Mouse (Mus musculus): Measurements from ENCODE around the gene 4931409K22Rik. TPM values are rescaled to one million over a fixed set of nuclear protein-coding genes. Genes with fewer than 3 reads are reported as not detected.

4931409K22Rik gene
- polyA plus RNA-seq, 1 experiment from 2014 or later, result 0.18 TPM

GRCm38 (mm10) chr5:24534292-24534691 lies 22.3 kb downstream of the 4931409K22Rik start:
- H3K9me3 ChIP-seq, result no peaks in the 10 kb centered on the region
- no peak overlapping the region for H3K4me3 ChIP-seq
- H3K27ac ChIP-seq (replicated peaks), result no peak overlapping the region
- H3K9ac ChIP-seq, result no peak overlapping the region
- peaks cover 19% of the 10 kb centered on the region for H3K27me3 ChIP-seq
- WGBS, result 54% methylated on average over 5 of the region's 5 CpGs
- ATAC-seq (ENCODE audit: low FRiP score, low read depth), result no peak
- no peak overlapping the region for H3K4me2 ChIP-seq
- no peaks in the 10 kb centered on the region for H3K36me3 ChIP-seq
- H3K4me1 ChIP-seq (replicated peaks), result peaks cover 8% of the 10 kb centered on the region; the same call in 1 of the 2 replicates

- no peaks in the 10 kb centered on the region for H3K36me3 ChIP-seq
- no peak for ATAC-seq (ENCODE audit: low FRiP score, low read depth)
- H3K27ac ChIP-seq (replicated peaks), result no peak overlapping the region
- 49% methylated on average over 11 of the region's 11 CpGs for WGBS
- H3K27me3 ChIP-seq, result peaks cover 28% of the 10 kb centered on the region
- no peak overlapping the region for H3K4me3 ChIP-seq
- no peak overlapping the region for H3K4me2 ChIP-seq
- H3K9me3 ChIP-seq, result no peaks in the 10 kb centered on the region
- H3K4me1 ChIP-seq (replicated peaks), result peaks cover 8% of the 10 kb centered on the region; the same call in 1 of the 2 replicates
- no peak overlapping the region for H3K9ac ChIP-seq
Observed at GRCm38 (mm10) chr5:24533391-24533790, 23.2 kb downstream of the 4931409K22Rik start.

GRCm38 (mm10) chr5:24530042-24530689 lies 26.4 kb downstream of the 4931409K22Rik start:
- peaks cover 43% of the 10 kb centered on the region for H3K27me3 ChIP-seq
- no peak overlapping the region for H3K27ac ChIP-seq (replicated peaks)
- peaks cover 19% of the 10 kb centered on the region for H3K4me1 ChIP-seq (replicated peaks)

GRCm38 (mm10) chr5:24527780-24528179 lies 28.8 kb downstream of the 4931409K22Rik start:
- Histone ChIP-seq H3K4me2 (peak overlapping the region; percentile 96), H3K36me3 (no peaks in the 10 kb centered on the region), H3K9me3 (no peaks in the 10 kb centered on the region), H3K27ac (replicated peaks) (no peak overlapping the region), H3K27me3 (peaks cover 61% of the 10 kb centered on the region), H3K9ac (no peak overlapping the region), H3K4me3 (no peak overlapping the region), H3K4me1 (replicated peaks) (peaks cover 22% of the 10 kb centered on the region)
- no peak for ATAC-seq (ENCODE audit: low FRiP score, low read depth)
- 15% methylated on average over 6 of the region's 6 CpGs for WGBS

More at GRCm38 (mm10) chr5:24530042-24530689, 26.4 kb downstream of the 4931409K22Rik start:
- no peak overlapping the region for H3K4me3 ChIP-seq
- ATAC-seq (ENCODE audit: low FRiP score, low read depth), result peak; percentile 57
- no peak overlapping the region for H3K9ac ChIP-seq
- 16% methylated on average over 24 of the region's 24 CpGs for WGBS
- no peaks in the 10 kb centered on the region for H3K36me3 ChIP-seq
- H3K4me2 ChIP-seq, result 0 out of 2 replicates have a peak overlapping the region, but pooled peaks have one; percentile 1
- H3K9me3 ChIP-seq, result no peaks in the 10 kb centered on the region

GRCm38 (mm10) chr5:24526889-24527230 lies 29.7 kb downstream of the 4931409K22Rik start, which contains the start of gene Gbx1:
Gene Gbx1, minus strand, starts transcription at chr5:24527202.
- Histone ChIP-seq H3K27me3 (peaks cover 56% of the 10 kb centered on the region), H3K4me2 (peak within 1 kb of the TSS; percentile 96), H3K9ac (peak within 1 kb of the TSS; percentile 45), H3K9me3 (no peaks in the 10 kb centered on the region), H3K27ac (replicated peaks) (peak within 1 kb of the TSS; percentile 38; the same call in 1 of the 2 replicates), H3K4me1 (replicated peaks) (peaks cover 22% of the 10 kb centered on the region), H3K4me3 (peak within 1 kb of the TSS; percentile 52), H3K36me3 (no peaks in the 10 kb centered on the region)
- WGBS, result 1% methylated on average over 35 of the region's 49 CpGs
- ATAC-seq (ENCODE audit: low FRiP score, low read depth), result peak; percentile 15; the same call in 1 of the 2 replicates

- H3K27ac ChIP-seq (replicated peaks), result no peak overlapping the region; the same call in 1 of the 2 replicates
- H3K4me2 ChIP-seq, result peak overlapping the region; percentile 96
- peak overlapping the region; percentile 45 for H3K9ac ChIP-seq
- no peaks in the 10 kb centered on the region for H3K36me3 ChIP-seq
- peak; percentile 32 for ATAC-seq (ENCODE audit: low FRiP score, low read depth)
- H3K27me3 ChIP-seq, result peaks cover 56% of the 10 kb centered on the region
- peak overlapping the region; percentile 52 for H3K4me3 ChIP-seq
- H3K4me1 ChIP-seq (replicated peaks), result peaks cover 22% of the 10 kb centered on the region
- under 1% methylated on average over 59 of the region's 109 CpGs for WGBS
- no peaks in the 10 kb centered on the region for H3K9me3 ChIP-seq
Observed at GRCm38 (mm10) chr5:24526190-24526888, 30.3 kb downstream of the 4931409K22Rik start.

GRCm38 (mm10) chr5:24525360-24526189 lies 31.0 kb downstream of the 4931409K22Rik start:
- Histone ChIP-seq H3K27me3 (peaks cover 56% of the 10 kb centered on the region), H3K9me3 (no peaks in the 10 kb centered on the region)

GRCm38 (mm10) chr5:24524522-24524921 lies 32.1 kb downstream of the 4931409K22Rik start:
- Histone ChIP-seq H3K36me3 (no peaks in the 10 kb centered on the region), H3K9me3 (no peaks in the 10 kb centered on the region), H3K27me3 (peaks cover 55% of the 10 kb centered on the region), H3K27ac (replicated peaks) (no peak overlapping the region), H3K4me2 (peak overlapping the region; percentile 96), H3K9ac (no peak overlapping the region), H3K4me1 (replicated peaks) (peaks cover 22% of the 10 kb centered on the region), H3K4me3 (peak overlapping the region; percentile 52)
- WGBS, result 17% methylated on average over 4 of the region's 4 CpGs
- ATAC-seq (ENCODE audit: low FRiP score, low read depth), result no peak

More at GRCm38 (mm10) chr5:24525360-24526189, 31.0 kb downstream of the 4931409K22Rik start:
- no peaks in the 10 kb centered on the region for H3K36me3 ChIP-seq
- peaks cover 22% of the 10 kb centered on the region for H3K4me1 ChIP-seq (replicated peaks)
- H3K27ac ChIP-seq (replicated peaks), result no peak overlapping the region
- ATAC-seq (ENCODE audit: low FRiP score, low read depth), result no peak
- H3K4me3 ChIP-seq, result peak overlapping the region; percentile 52
- H3K9ac ChIP-seq, result peak overlapping the region; percentile 45; the same call in 1 of the 2 replicates
- peak overlapping the region; percentile 96 for H3K4me2 ChIP-seq
- 2% methylated on average over 34 of the region's 34 CpGs for WGBS

GRCm38 (mm10) chr5:24523806-24524205 lies 32.8 kb downstream of the 4931409K22Rik start:
- peak overlapping the region; percentile 52 for H3K4me3 ChIP-seq
- no peak overlapping the region for H3K27ac ChIP-seq (replicated peaks)
- H3K36me3 ChIP-seq, result no peaks in the 10 kb centered on the region
- WGBS, result 19% methylated on average over 8 of the region's 8 CpGs
- peak overlapping the region; percentile 96 for H3K4me2 ChIP-seq
- ATAC-seq (ENCODE audit: low FRiP score, low read depth), result no peak
- H3K9me3 ChIP-seq, result no peaks in the 10 kb centered on the region
- peaks cover 47% of the 10 kb centered on the region for H3K27me3 ChIP-seq
- peaks cover 22% of the 10 kb centered on the region for H3K4me1 ChIP-seq (replicated peaks)
- no peak overlapping the region for H3K9ac ChIP-seq

- H3K4me2 ChIP-seq, result no peak overlapping the region
- no peaks in the 10 kb centered on the region for H3K9me3 ChIP-seq
- H3K27ac ChIP-seq (replicated peaks), result no peak overlapping the region
- ATAC-seq (ENCODE audit: low FRiP score, low read depth), result no peak
- no peak overlapping the region for H3K9ac ChIP-seq
- no peak overlapping the region for H3K4me3 ChIP-seq
- H3K36me3 ChIP-seq, result no peaks in the 10 kb centered on the region
- peaks cover 10% of the 10 kb centered on the region for H3K4me1 ChIP-seq (replicated peaks)
- H3K27me3 ChIP-seq, result peaks cover 34% of the 10 kb centered on the region
- 74% methylated on average over 8 of the region's 8 CpGs for WGBS
Observed at GRCm38 (mm10) chr5:24521366-24521765, 35.2 kb downstream of the 4931409K22Rik start.

GRCm38 (mm10) chr5:24512271-24512670 lies 44.3 kb downstream of the 4931409K22Rik start:
- Histone ChIP-seq H3K27me3 (no peaks in the 10 kb centered on the region), H3K27ac (replicated peaks) (no peak overlapping the region), H3K4me1 (replicated peaks) (no peaks in the 10 kb centered on the region), H3K4me2 (no peak overlapping the region), H3K36me3 (no peaks in the 10 kb centered on the region), H3K9ac (no peak overlapping the region), H3K9me3 (no peaks in the 10 kb centered on the region), H3K4me3 (no peak overlapping the region)
- WGBS, result 59% methylated on average over 8 of the region's 8 CpGs
- no peak for ATAC-seq (ENCODE audit: low FRiP score, low read depth)
